Comparison of ENCODE assay signal across 14 mouse cellular contexts in the genomic region with DNA sequence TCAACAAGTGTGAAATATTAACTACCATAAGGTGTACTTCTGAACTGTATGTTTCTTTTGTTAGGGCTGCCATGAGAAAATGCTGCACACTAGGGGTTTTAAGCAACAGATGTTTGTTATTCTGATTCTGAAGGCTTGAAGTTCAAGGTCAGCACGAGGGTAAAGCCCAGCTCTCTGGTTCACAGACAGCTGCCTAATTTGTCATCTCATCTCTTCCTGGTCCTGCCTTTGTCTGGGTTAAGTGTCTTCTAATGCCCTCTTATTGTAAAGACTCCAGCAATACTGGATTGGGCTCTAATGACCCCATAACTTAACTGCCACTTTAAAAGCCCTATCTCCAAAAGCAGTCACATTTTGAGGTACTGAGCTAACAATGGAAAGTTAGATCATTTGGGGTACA.
"Had no signal": no experiment of that assay in that cellular context is flagged by ENCODE, and none has a peak within 500 bp of the region (broad histone marks: within the 10 kb centered on the region; RNA-seq: fewer than 3 reads in every experiment).

No protein-coding gene starts in this region.

- H3K9me3 ChIP-seq: liver, embryonic 13.5 days had no signal

- H3K36me3 ChIP-seq: liver, embryonic 13.5 days had no signal

- H3K27me3 ChIP-seq: liver, embryonic 13.5 days had no signal

- DNase-seq: kidney, postnatal 25 days; layer of hippocampus, adult 9-11 months; liver, embryonic 13.5 days; lung, adult 2 months; lung, postnatal 14 days; lung, postnatal 4 days; midbrain, embryonic 14.5 days; right cerebral cortex, postnatal 25 days; thymus, adult 18-20 months; thymus, postnatal 36 days had no signal

- H3K4me3 ChIP-seq: layer of hippocampus, adult 2 months; left cerebral cortex, adult 2 months; liver, embryonic 13.5 days had no signal

- H3K9ac ChIP-seq: liver, embryonic 13.5 days had no signal

- H3K27ac ChIP-seq: kidney, postnatal 0 days; layer of hippocampus, adult 2 months; left cerebral cortex, adult 2 months; liver, embryonic 13.5 days had no signal

- H3K4me2 ChIP-seq: liver, embryonic 13.5 days; midbrain, embryonic 11.5 days had no signal
